Comparison of ENCODE assay signal across 31 mouse cellular contexts in the genomic region with DNA sequence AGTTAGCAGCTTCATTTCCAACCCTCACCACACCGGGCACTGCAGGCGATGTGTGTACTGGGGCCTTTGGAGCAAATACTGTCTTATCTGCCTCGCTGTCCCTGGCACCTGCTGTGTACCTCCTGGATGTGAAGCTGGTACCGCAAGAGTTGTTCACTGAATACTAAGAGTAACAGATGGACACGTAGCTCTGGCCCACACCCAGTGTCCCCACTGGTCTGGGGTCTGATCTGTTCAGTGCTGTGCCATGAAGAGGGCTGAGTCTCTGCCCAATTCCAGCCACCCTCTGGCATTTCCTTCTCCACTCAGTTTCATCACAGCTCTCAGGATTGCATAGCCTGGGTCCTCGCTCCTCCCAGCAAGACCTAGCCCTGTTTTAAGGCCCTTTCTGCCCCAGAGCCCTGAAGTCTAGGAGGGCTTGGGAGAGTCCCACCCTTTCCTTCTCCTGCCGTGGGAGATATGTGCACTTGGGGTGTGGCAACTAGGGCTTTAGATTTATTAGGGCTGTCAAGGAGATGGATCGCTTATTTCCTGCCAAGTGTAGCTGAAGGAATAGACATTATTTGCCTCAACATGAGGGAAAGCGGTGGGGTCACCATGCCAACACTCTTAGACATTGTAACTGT. TPM values are rescaled to one million over a fixed set of nuclear protein-coding genes. Genes with fewer than 3 reads are reported as not detected.
DNase-seq lines count a peak whose midpoint lies in the region; ATAC-seq and TF ChIP-seq lines count a peak whose summit lies in the region.
"Had no signal": no experiment of that assay in that cellular context is flagged by ENCODE, and none has a peak within 500 bp of the region (broad histone marks: within the 10 kb centered on the region; RNA-seq: fewer than 3 reads in every experiment).

No protein-coding gene starts in this region.

- no peak overlapping the region for H3K4me2 ChIP-seq in hindbrain, postnatal 0 days (ENCODE audit: low read depth, low read length)
- H3K4me2 ChIP-seq in hindbrain, embryonic 11.5 days (replicated peaks; ENCODE audit: low read depth, low read length), result no peak overlapping the region
- H3K4me2 ChIP-seq in intestine, embryonic 14.5 days (ENCODE audit: low read length), result no peak overlapping the region
- H3K4me2 ChIP-seq: embryonic facial prominence, embryonic 12.5 days; heart, embryonic 11.5 days; hindbrain, embryonic 14.5 days; limb, embryonic 12.5 days; liver, embryonic 15.5 days; lung, embryonic 15.5 days; midbrain, embryonic 12.5 days; neural tube, embryonic 13.5 days had no signal

- peaks cover 6% of the 10 kb centered on the region; the same call in 1 of the 2 replicates for H3K4me1 ChIP-seq in hindbrain, postnatal 0 days (ENCODE audit: insufficient read depth, low read length)
- H3K4me1 ChIP-seq in hindbrain, embryonic 11.5 days (replicated peaks; ENCODE audit: control insufficient read depth, insufficient read depth, low read length), result no peaks in the 10 kb centered on the region
- H3K4me1 ChIP-seq in intestine, embryonic 14.5 days (replicated peaks; ENCODE audit: control insufficient read depth, insufficient read depth, low read length), result no peaks in the 10 kb centered on the region
- peaks cover 7% of the 10 kb centered on the region for H3K4me1 ChIP-seq in midbrain, embryonic 10.5 days
- H3K4me1 ChIP-seq: embryonic facial prominence, embryonic 12.5 days; limb, embryonic 12.5 days; liver, embryonic 15.5 days had no signal

- no peak overlapping the region for H3K27ac ChIP-seq in hindbrain, postnatal 0 days
- H3K27ac ChIP-seq in hindbrain, embryonic 11.5 days (ENCODE audit: low read depth, low read length), result no peak overlapping the region
- no peak overlapping the region for H3K27ac ChIP-seq in intestine, embryonic 14.5 days (ENCODE audit: low read depth)
- H3K27ac ChIP-seq in midbrain, embryonic 10.5 days (replicated peaks), result no peak overlapping the region
- H3K27ac ChIP-seq: embryonic facial prominence, embryonic 12.5 days; hindbrain, embryonic 14.5 days; limb, embryonic 12.5 days; liver, embryonic 15.5 days; lung, embryonic 15.5 days; midbrain, embryonic 12.5 days; neural tube, embryonic 13.5 days had no signal

- no peak for DNase-seq in hindbrain, postnatal 0 days (ENCODE audit: low spot score)
- no peak for DNase-seq in hindbrain, embryonic 11.5 days (ENCODE audit: low spot score)
- peak; percentile 65 for DNase-seq in left cerebral cortex, postnatal 4 days
- no peak for DNase-seq in left cerebral cortex, adult 8-10 months (ENCODE audit: low spot score in 2 of 2)
- DNase-seq in intestine, embryonic 14.5 days (ENCODE audit: low spot score), result no peak
- peak; percentile 38 for DNase-seq in kidney, postnatal 14 days
- DNase-seq in midbrain, embryonic 10.5 days (ENCODE audit: low spot score), result no peak
- DNase-seq: adrenal gland, postnatal 25 days; cerebellum, adult 11-12 months; cerebellum, postnatal 36 days; embryo, embryonic 11 days; gastrocnemius, postnatal 25 days; heart, adult 11 months; heart, postnatal 4 days; lung, postnatal 36 days; right cerebral cortex, postnatal 4 days; thymus, postnatal 14 days had no signal

- H3K9me3 ChIP-seq in hindbrain, postnatal 0 days (ENCODE audit: low read length), result no peaks in the 10 kb centered on the region
- H3K9me3 ChIP-seq in hindbrain, embryonic 11.5 days (ENCODE audit: control insufficient read depth, low read length), result no peaks in the 10 kb centered on the region
- no peaks in the 10 kb centered on the region for H3K9me3 ChIP-seq in intestine, embryonic 14.5 days (ENCODE audit: control insufficient read depth, low read length)
- no peaks in the 10 kb centered on the region for H3K9me3 ChIP-seq in midbrain, embryonic 10.5 days (replicated peaks)
- H3K9me3 ChIP-seq: embryonic facial prominence, embryonic 12.5 days; limb, embryonic 12.5 days; liver, embryonic 15.5 days; lung, embryonic 15.5 days; midbrain, embryonic 12.5 days; neural tube, embryonic 13.5 days had no signal

- TF ChIP-seq CTCF in hindbrain, postnatal 0 days (IDR thresholded peaks at IDR 0.05; ENCODE audit: low read depth), result no peak

- no peaks in the 10 kb centered on the region for H3K36me3 ChIP-seq in hindbrain, postnatal 0 days (ENCODE audit: insufficient read depth, low read length)
- H3K36me3 ChIP-seq in hindbrain, embryonic 11.5 days (ENCODE audit: control insufficient read depth, insufficient read depth, low read length), result no peaks in the 10 kb centered on the region
- H3K36me3 ChIP-seq in intestine, embryonic 14.5 days (ENCODE audit: control insufficient read depth, insufficient read depth, low read length), result no peaks in the 10 kb centered on the region
- no peaks in the 10 kb centered on the region for H3K36me3 ChIP-seq in midbrain, embryonic 10.5 days
- H3K36me3 ChIP-seq: embryonic facial prominence, embryonic 12.5 days; limb, embryonic 12.5 days; liver, embryonic 15.5 days; lung, embryonic 15.5 days; midbrain, embryonic 12.5 days; neural tube, embryonic 13.5 days had no signal

- no peak overlapping the region for H3K9ac ChIP-seq in hindbrain, postnatal 0 days (replicated peaks; ENCODE audit: low read length)
- no peak overlapping the region for H3K9ac ChIP-seq in hindbrain, embryonic 11.5 days (ENCODE audit: low read depth, low read length)
- no peak overlapping the region for H3K9ac ChIP-seq in intestine, embryonic 14.5 days (ENCODE audit: low read length)
- H3K9ac ChIP-seq: embryonic facial prominence, embryonic 12.5 days; hindbrain, embryonic 14.5 days; limb, embryonic 12.5 days; liver, embryonic 15.5 days; lung, embryonic 15.5 days; midbrain, embryonic 12.5 days; neural tube, embryonic 13.5 days had no signal

- 66% methylated on average over 9 of the region's 9 CpGs for WGBS in hindbrain, postnatal 0 days
- 76% methylated on average over 9 of the region's 9 CpGs for WGBS in hindbrain, embryonic 11.5 days
- WGBS in intestine, embryonic 14.5 days, result 56% methylated on average over 9 of the region's 9 CpGs
- 85% methylated on average over 9 of the region's 9 CpGs for WGBS in midbrain, embryonic 10.5 days

- 0 out of 2 replicates have a peak, but pooled peaks have one; percentile 30 for ATAC-seq in hindbrain, postnatal 0 days
- ATAC-seq in hindbrain, embryonic 11.5 days (ENCODE audit: low FRiP score), result no peak
- ATAC-seq in intestine, embryonic 14.5 days (replicated peaks; ENCODE audit: low FRiP score, low TSS enrichment, low read depth), result peak; percentile 70; the same call in 1 of the 2 replicates
- no peak for ATAC-seq in CD4-positive, CD25-positive, alpha-beta regulatory T cell, adult 4 months
- ATAC-seq: forebrain, embryonic 14.5 days; inflammation-experienced regulatory T-cells, adult 6 months had no signal

- no peaks in the 10 kb centered on the region for H3K27me3 ChIP-seq in hindbrain, postnatal 0 days (ENCODE audit: insufficient read depth, low read length)
- no peaks in the 10 kb centered on the region for H3K27me3 ChIP-seq in hindbrain, embryonic 11.5 days (ENCODE audit: control insufficient read depth, insufficient read depth, low read length)
- no peaks in the 10 kb centered on the region for H3K27me3 ChIP-seq in intestine, embryonic 14.5 days (replicated peaks; ENCODE audit: control insufficient read depth, insufficient read depth, low read length)
- H3K27me3 ChIP-seq in midbrain, embryonic 10.5 days (ENCODE audit: low read depth, poor library complexity, severe bottlenecking), result no peaks in the 10 kb centered on the region
- H3K27me3 ChIP-seq: embryonic facial prominence, embryonic 12.5 days; liver, embryonic 15.5 days; midbrain, embryonic 12.5 days; neural tube, embryonic 13.5 days had no signal

- H3K4me3 ChIP-seq in hindbrain, postnatal 0 days (ENCODE audit: low read length), result no peak overlapping the region
- no peak overlapping the region for H3K4me3 ChIP-seq in hindbrain, embryonic 11.5 days (ENCODE audit: low read depth, low read length)
- no peak overlapping the region for H3K4me3 ChIP-seq in intestine, embryonic 14.5 days (ENCODE audit: low read depth, low read length)
- H3K4me3 ChIP-seq in midbrain, embryonic 10.5 days, result no peak overlapping the region
- H3K4me3 ChIP-seq: embryonic facial prominence, embryonic 12.5 days; limb, embryonic 12.5 days; liver, embryonic 15.5 days; lung, embryonic 15.5 days; midbrain, embryonic 12.5 days; neural tube, embryonic 13.5 days had no signal

- intact Hi-C loops in left cerebral cortex, postnatal 4 days (cut with DNase I), result no loop called here

RNA-seq across cellular contexts. Expression of a gene that starts 25.4 kb away (rescaled TPM):
- total RNA-seq in hindbrain, postnatal 0 days (2014; rRNA removed), result 2.4 and 5.3 TPM in 2 replicates
- polyA plus RNA-seq in hindbrain, postnatal 0 days (2015; fragmentation: Nextera tagmentation; extraction: Ambion mirVana), result 1.6 and 1.9 TPM in 2 replicates
- polyA plus RNA-seq in hindbrain, embryonic 11.5 days (2014; fragmentation: Nextera tagmentation; extraction: Ambion mirVana), result 0.08 and 0.35 TPM in 2 replicates
- 1 to 10 TPM; 4.9 to 5.1 TPM for total RNA-seq in left cerebral cortex, postnatal 4 days (2021)
- 10 to 100 TPM; 15.8 to 19.6 (median 17.2) TPM for total RNA-seq in left cerebral cortex, adult 8-10 months (2022)
- 1.8 and 2.1 TPM in 2 replicates for polyA plus RNA-seq in intestine, embryonic 14.5 days (2014; fragmentation: Nextera tagmentation; extraction: Ambion mirVana)
- not detected for polyA plus RNA-seq in CD4-positive, CD25-positive, alpha-beta regulatory T cell, adult 4 months (2017; shearing (Covaris generic))
- 0.04 and 0.15 TPM in 2 replicates for polyA plus RNA-seq in midbrain, embryonic 10.5 days (2016; fragmentation: Nextera tagmentation; extraction: Ambion mirVana)
- total RNA-seq: liver, adult 2 months had no signal
- polyA plus RNA-seq: heart, embryonic 11.5 days; heart, postnatal 0 days; stomach, embryonic 14.5 days had no signal

Comparison
In these comparisons a context has a peak if more than half of its experiments do, and no peak if none do; other contexts are left out.
1. ATAC-seq: peak in hindbrain, postnatal 0 days (single experiment) and intestine, embryonic 14.5 days (single experiment); none in hindbrain, embryonic 11.5 days (single experiment) and CD4-positive, CD25-positive, alpha-beta regulatory T cell, adult 4 months (single experiment).
2. DNase-seq: peak in left cerebral cortex, postnatal 4 days (single experiment) and kidney, postnatal 14 days (single experiment); none in hindbrain, postnatal 0 days (single experiment), hindbrain, embryonic 11.5 days (single experiment), left cerebral cortex, adult 8-10 months (0 of 2), intestine, embryonic 14.5 days (single experiment) and midbrain, embryonic 10.5 days (single experiment).